Mouse (Mus musculus) heart, postnatal 0 days (tissue): ENCODE measurements around the gene Il1rap.

Source experiments
- CTCF ChIP-seq: IDR thresholded peaks from 2 replicates; pipeline ENCODE4 v1.5.1; 2016; ENCODE audit warnings: antibody characterized with exemption, control low read depth, low read depth
- EP300 ChIP-seq: IDR thresholded peaks from 2 replicates; pipeline ENCODE4 v1.6.1; 2016; ENCODE audit warnings: antibody characterized with exemption, low read depth

- TF ChIP-seq CTCF: no peak
- no peak for TF ChIP-seq EP300
Observed at GRCm38 (mm10) chr16:26532287-26532686, 49.2 kb upstream of the Il1rap start.
